Mouse (Mus musculus) adrenal gland, postnatal 14 days (tissue): Measurements from ENCODE around the gene Fanca. TPM values are rescaled to one million over a fixed set of nuclear protein-coding genes. Genes with fewer than 3 reads are reported as not detected.

Experiments
- DNase-seq: peaks from one replicate; pipeline ENCODE4 v3.0.0; 2021; ENCODE audit warnings: mixed read lengths
- total RNA-seq: library from RNA; stranded (reverse); gene quantifications from 2 replicates; pipeline ENCODE4 v1.2.3, GENCODE M21; 2021

Gene Fanca
- total RNA-seq, 1 experiment from 2014 or later = 6.0 TPM

DNA sequence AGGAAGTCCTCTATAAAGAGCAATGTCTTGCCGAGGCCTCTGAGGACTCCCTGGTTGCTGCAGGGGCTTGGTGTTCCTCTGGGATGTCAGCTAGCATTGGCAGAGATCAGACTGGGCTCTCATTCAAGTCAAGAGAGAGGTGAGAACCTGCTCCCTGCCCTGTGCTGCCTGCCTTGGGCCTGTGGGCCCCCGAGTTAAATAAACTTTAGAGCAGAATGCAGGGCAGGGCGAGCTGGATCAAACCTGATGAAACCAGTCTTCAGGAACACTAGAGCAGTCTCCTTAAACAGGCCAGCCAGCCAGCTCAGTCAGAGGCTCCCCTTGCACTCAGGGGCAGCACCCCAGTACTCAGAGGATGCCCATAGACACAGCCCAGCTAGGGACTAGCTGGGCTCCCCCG is 46.5 kb downstream of the Fanca start:
- DNase-seq = no peak

DNA sequence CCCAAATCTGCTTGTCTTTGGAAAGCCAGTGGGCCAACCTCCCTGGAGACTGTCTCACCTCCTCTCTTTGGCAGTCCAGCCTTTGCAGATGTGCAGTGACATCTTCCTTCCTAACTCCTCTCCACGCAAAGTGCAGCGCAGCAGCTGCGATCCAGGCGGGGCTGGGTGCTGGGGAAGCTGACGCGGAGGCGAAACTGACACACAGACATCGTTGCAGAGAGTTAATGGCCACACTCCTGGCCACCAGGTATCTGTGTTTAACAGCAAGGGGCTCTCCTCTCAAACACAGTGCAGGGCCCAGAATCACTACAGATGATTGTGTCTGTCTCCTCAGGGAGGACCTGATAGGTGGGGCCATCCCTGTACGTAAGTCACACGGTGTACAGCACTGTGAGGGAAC is 47.2 kb downstream of the Fanca start:
- no peak for DNase-seq

DNA sequence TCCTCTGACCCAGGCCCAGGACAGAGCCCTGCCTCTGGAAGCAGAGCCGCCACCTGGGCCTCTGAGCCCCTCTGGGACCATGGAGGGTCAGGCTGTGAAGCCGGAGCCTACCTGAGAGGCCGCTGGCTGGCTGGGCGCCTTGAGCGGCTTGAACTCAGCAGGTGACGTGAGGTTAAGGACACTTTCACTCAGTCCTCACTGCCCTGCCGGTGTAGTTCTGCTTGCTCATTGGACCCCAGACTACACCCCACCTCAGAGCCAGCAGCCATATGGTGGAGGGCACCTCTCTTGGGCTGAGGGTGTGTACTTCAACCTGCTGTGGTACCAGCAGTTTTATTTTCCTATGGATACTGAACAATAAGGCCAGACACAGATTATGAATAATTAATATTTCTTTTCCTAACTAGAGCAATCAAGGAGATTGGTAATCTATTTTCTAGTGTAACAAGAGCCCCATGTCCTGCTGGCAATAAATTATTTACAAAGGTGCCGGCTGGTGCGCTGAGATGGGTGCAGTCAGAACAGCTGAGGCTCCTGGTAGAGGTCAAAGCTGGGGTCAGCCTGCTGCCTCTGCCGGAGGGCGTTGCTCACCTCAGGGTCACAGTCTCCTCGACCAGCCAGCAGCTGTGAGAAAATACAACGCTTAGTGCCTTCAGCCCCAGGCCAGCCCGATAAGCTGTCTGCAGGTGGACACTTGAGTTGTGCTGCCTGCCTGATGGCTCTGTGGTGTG is 50.3 kb downstream of the Fanca start:
- DNase-seq = no peak

DNA sequence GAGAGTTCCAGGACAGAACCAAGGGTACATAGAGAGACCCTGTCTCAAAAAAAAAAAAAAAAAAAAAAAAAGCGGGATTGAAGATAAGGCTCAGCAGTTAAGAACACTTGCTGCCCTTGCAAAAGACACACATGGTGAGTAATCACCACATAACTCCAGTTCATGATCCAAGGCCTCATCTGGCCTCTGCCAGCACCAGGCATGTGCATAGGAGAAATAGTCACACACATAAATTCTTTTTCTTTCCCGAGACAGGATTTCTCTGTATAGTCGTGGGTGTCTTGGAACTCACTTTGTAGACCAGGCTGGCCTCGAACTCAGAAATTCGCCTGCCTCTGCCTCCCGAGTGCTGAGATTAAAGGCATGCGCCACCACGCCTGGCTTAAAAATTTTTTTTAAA is 60.8 kb downstream of the Fanca start:
- peak; percentile 57 for DNase-seq

DNA sequence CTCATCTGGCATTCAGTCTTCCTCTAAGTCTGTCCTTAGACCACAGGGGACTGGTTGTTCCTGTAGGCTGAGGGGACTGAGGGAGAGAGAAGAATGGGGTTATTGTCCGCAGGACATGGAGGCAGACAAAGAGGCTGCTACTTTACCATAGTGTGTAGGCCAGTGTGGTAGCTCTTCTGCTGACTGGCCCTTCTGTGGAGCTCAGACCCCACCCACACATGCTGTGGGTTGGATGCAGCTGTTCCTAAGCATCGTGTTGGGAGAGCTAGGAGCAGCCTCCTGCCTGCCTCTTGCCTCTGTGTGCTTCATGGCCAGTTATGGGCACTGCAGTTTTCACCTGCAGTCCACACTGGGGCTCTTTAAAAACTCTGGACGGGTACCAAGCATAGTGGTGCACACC is 61.3 kb downstream of the Fanca start:
- no peak for DNase-seq

DNA sequence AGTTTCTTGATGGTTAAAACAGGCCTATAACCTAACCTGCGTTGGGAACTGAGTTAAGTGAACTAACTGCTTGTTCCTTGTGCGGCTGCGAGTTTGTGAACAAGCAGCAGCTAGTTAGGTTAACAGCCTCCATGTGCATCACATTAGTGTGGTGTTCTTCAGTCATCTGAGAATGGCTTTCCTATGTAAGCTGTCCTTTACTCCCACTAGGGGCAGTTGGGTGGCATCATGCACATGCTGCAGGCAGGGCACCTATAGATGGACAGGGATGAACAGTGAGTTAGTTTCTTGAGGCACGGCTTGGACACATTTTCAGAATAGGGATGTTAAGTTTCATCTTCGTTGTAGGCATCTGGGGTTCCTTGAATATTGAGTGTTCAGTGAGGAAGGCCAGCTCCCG is 63.2 kb downstream of the Fanca start:
- no peak for DNase-seq

DNA sequence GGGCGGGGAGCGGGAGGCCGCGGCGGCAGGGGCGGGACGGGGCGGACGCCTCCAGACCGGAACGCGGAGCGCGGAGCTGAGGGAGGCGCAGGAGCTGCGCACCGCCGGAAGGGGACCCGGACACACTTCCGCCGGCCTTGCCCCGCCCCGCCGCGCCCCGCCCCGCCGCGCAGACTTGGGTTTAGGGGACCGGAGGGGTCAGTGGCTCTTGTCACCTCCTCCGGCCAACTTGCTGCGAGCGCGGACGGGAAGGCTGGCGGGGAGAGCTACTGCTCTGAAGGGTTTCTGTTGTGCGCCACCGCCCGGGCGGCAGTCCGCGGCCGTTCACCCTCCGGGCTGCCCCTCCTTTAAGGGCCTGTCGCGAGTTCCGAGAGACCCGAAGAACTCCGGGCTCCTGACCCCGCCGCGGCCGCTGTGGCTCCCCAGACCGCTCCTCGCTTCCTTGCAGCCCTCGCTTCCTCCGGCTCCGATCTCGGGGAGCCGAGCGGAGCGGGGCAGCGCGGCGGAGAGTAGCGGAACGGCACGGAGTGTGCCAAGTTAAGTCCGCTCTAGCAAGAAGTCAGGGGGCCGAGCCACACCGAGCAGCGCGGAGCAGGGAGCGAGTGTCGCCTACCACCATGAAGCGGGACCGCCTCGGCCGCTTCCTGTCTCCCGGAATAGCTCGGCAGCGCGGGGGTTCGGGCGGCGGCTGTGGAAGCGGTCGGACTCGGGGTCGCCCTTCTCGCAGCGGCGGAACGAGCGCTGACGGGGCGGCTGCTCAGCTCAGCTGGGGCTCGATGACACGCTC is 64.1 kb downstream of the Fanca start, which contains the start of the genes Zfp276 and Vps9d1:
Zfp276 (plus strand) TSS at position 97 of the 787 bp plus-strand sequence.
Vps9d1 (minus strand) TSS at position 250 of the 787 bp plus-strand sequence.
- DNase-seq = peak; percentile 95

DNA sequence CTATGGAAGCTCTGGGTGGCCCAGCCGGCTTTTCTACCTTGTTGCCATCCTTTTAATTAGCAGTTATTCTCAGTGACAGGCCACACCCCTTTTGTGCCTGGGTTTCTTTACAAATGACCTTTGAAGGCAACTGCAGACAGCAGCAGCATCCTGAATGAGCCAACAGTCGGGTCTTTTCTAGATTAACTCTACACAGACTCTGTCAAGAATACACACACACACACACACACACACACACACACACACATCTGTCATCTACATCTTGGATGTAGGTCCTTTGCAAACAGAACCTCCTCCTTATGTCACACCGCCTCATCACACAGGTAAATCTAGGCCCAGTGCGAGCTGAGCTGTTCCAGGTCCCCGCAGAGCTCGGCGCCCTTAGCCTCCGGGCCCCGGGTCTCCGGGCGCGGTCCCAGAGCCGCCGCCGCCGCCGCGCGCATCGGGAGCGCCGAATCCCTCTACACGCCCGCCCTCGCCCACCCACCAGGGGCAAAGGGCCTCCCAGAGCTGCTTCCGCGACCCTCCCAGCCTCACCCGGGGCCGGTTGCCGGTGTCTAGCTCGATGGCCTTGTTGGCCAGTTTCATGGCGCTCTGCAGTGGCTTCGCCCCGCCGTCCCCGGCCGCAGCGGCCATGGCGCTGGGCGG is 64.8 kb downstream of the Fanca start:
- DNase-seq = no peak

DNA sequence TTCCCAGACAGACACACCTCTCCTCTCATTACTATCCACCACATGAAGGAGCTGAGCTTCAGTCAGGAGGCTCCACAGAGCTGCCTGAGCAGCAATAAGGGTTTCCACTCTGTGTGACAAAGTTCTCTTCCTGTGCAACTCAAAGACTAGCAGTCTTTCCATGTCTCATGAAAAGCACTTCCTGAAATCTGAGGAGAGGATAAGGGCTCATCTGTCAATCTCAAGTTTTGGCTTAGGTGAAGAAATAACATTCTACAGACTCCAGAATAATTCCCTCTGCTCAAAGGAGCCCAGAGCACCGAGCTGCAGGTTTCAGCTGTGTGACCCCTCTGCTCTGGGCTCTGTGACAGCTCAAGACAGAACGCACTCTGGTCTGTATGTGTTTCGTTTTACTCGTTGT is 65.5 kb downstream of the Fanca start:
- DNase-seq = no peak

DNA sequence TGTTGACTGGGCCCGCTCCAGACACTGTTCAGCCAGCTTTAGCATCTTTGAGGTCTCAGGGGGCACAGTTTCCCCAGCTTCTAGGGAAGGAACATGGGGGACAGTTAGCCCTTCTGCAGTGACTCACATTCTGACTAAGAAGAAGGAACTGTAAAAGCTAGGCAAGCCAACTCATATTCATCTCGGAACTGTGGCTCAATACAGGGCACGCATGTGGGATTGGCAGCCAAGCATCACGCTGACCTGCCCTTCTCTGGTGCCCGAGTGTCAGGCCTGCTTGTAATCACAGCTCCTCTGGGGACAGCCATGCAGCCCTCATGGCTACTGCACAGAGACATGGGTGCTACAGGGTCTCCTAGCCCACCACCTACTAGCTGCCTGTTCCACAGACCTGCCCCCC is 67.4 kb downstream of the Fanca start:
- DNase-seq = no peak

DNA sequence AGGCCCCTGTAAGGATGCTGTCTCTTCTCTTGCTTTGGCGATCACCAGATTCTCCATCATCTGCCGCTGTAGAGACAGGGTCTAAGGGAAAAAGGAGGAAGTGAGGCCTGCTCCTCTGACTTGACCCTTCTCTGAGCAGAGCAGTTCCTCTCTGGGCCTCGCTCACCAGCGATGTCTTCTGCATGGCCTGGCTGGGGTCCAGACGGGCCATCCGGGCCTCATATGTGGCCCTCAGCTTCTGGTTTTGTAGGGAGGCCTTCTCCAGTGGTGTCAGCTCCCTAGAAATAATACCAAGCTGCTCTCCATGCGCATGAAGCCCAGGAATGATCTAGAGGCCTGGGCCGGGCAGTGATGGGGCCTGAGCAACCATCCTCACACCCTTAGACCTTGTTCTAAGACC is 69.8 kb downstream of the Fanca start:
- no peak for DNase-seq

DNA sequence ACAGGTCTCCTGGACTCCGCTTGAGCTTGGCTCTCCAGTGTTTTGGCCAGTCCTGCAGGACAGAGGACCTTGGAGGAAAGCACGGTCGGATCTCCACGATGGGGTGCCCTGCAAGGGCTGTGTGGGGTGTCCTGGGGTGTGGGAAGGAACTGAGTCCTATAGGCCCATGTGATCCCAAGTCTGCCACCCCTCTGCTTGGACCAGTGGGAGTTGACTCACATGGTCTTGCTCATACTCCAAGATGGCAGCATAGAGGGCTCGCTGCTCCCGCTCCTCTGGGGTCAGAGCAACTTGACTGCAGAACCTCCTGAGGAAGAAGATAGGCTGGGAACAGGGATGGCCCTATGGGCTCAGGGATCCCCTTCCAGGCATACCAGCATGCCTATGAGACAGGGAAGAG is 70.6 kb downstream of the Fanca start:
- DNase-seq = no peak

DNA sequence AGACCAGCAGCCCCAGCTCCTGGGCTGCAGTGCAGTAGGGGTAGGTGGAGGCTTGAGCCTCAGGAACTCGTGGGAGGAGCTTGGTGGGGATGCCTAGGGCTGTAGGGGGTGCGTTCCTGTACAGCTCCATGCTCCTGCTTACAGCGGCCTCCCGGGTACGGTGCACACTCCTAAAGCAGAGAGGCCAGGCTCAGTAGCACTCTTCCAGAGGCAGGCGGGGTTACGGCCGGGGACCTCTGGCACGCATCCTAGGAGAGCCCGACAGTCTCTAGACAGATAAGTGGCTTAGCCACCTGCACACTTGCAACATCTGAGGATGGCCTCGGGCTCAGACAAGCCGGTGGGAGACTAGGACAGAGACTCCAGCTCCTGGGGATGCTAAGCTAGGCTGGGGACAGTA is 72.8 kb downstream of the Fanca start:
- DNase-seq = no peak

DNA sequence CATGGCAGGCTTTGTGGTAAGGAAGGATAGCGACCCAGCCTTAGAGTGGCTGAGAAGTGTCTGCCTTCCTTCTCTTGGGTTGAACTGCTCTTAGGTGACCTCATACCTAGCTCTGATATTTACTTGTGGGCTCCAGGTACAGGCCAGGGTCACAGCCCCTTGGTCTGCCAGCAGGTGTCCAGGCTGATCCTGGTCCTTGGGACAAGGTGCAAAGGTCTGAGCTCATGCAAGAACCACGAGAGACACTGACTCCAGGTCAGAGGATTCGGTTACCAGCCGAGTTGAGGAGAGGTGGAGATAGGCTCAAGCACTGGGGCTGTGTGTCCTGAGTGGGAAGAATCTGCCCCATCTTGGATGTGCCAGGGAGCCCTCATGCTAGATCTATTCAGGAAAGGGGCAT is 74.0 kb downstream of the Fanca start:
- DNase-seq = no peak

DNA sequence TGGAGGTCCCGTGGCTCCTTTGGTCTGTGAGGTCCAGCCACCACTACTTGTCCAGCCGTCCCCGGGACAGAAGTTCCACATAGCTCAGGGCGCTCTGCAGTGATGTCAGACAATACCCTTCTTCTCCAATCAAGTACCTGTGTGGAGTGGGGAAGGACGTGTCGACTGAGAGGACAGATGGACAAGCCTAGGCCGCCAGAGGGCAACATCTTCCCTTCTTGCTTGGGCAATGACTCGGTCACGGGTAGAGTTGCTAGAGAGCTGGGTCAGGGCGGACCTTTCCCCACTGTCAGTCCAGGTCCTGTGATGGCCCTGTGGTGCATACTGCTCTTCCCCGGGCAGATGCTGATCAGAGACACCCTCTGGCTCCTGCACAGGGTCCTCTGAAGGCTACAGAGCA is 75.3 kb downstream of the Fanca start:
- no peak for DNase-seq

DNA sequence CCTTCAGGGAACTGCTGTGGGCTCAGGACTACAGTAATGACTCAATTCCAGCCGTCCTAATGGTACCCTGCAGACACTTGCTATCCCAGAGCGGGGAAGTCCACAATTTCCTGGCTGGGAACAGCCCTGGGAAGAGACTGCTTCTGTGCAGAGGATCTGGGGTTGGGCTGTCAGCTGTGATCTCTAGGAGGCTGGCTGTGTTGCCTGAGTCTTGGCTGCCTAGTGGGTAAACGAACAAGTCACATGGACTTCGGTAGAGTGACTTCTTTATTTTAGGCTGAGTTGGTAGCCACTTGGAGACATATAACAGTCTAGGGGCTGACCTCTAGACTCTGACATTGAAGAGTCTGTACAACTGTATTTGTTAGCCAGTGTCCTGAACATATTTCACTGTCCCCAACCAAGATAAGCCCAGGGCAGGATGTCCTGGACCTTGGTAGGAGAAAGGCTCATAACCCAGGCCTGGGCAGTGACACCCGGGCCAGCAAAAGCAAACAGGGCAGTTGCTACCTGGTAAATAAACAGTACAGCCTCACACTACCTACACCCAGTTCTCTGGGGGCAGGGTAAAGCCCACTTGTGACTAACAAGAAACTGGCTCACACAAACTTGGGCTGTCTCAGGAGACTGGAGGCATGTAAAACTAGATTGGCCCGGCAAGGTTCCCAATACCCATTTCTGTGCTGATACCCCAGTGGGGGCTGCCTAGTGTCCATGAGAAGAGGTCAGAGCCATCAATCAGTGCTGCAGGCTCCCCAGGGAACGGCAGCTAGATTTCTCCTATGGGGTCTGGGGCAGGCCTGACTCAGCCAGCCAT is 76.1 kb downstream of the Fanca start:
- no peak for DNase-seq

DNA sequence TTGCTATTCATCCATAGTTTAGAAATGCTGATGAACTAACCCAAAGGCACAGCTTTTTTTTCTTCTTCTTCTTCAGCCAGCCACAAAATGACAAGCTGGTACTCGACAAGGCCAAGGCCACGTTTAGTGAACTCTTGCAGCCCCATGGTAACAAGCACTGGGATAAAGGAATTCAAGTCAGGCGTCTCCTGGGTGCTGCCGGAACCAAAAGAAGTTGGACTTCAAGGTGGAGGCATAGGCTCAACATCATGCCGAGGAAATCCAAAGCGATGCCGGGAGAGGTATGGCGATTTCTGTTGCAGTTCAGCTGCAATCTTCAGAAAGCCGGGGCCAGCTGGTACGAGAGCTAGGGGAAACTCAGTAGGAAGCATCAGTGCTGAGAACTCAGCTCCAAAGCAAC is 79.0 kb downstream of the Fanca start:
- peak; percentile 60 for DNase-seq

DNA sequence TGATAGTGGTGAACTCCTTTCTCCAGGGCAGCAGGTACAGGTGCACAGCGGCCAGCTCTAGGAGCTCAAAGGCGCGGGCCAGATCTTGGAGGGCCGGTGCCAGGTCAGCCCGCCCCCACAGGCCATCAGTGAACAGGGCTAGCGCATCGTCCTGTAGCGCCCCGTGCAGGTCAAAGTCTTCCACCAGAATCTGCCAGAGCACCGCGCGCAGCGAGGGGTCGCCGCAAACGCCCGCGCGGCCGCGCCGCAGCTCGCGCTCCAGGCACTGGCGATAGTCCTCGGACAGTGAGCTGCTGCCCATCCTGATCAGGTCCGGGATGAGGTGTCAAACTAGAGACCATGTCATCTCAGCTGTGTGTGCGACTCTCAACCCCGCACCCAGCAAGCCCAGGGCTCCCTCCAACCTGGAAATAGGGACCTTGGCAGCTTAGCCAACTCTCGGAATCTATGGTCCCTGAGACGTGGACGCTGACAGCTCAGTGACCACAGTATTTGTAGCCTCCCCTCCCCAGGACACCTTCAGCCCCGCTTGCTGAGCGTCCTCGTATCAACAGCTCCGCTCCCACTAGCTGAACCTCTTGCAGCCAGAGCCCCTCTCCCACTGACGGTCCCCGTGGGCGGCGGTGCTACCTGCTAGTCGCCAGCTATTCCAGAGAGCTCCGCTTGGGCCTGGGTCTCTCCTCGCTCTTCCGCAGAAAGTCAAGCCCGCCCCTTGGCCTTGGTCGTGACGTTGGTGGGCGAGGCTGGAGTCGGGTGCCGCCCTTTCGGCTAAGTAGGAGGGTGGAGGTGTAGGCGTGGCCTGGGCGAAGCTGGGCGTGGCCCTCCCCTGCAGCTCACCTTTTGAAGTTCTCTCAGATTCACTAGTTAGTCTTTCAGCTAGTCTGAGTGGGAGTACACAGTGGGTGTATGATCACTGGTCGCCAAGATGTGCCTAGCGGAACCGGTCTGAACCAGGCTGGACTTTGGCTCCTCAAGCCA is 82.6 kb downstream of the Fanca start, which contains the start of gene Spata2l:
Spata2l (minus strand) TSS at position 714 of the 978 bp plus-strand sequence.
- peak; percentile 95 for DNase-seq

DNA sequence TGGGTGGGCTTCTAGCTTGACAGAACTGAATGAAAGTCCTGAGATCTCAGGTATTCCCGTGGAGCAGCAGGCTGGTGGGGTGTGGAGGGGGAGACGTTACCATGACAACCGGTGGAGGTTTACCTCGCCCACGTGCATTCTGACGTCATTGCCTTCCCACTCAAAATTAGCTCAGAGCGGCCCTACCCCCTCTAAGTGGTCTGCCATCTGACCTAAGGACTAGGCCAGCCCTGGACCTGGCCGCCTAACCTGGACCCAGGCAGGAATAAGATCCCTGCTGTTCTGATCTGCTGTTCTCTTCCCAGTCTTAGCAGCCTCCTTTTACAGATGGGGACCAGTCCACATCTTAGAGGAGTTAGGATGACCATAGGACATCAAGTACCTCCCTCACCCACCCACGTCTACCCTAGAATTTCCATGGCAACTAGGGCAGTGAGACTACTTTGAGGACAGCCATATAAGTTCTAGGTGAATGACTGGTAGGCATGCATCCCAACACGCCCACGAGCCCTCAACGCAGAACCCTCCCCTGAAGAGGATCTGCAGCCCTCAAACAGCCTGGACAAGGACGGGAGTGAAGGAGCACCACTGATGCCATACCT is 83.4 kb downstream of the Fanca start:
- DNase-seq = no peak

DNA sequence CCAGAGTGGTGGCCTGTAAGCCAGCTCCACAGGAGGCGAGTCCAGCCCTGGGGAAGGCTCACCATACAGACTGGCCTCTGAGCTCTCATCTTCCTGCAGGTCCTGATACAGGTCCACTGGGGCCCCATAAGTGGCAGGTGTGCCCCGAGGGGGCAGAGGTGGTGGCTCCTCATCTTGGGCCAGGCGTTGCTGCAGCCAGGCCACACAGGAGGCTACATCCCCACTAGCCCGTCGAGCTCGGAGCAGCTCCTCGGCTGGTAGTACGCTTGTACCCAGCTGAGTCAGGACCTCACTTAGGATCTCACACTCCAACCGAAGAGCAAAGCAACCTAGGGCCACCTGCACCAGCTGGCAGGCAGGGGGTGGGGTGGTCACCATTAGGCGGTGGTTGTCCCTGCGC is 84.6 kb downstream of the Fanca start:
- DNase-seq = no peak

DNA sequence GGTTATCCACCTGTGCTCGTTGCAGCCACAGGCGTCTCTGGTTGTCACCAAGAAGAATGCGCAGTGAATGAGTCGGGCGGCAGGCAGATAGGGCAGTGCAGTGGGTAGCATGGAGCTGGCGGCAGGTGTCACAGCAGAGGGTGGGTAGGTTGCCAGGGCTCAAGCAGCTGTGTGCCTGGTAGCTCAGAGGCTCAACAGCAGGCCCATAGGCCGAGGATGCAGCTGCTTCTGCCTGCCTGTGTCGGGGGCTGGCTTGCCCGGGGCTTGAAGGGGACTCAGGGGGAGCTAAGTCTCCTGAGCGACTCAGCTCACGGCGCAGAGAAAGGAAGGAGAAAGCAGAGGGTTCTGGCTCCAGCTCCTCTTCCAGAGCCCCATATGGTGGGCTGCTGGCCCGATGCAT is 85.1 kb downstream of the Fanca start:
- DNase-seq = no peak
